Mouse (Mus musculus): Measurements from ENCODE around the gene Actn1. TPM values are rescaled to one million over a fixed set of nuclear protein-coding genes. Genes with fewer than 3 reads are reported as not detected.

Actn1 gene
- polyA plus RNA-seq, 1 experiment from 2014 or later = 10.3 TPM

DNA sequence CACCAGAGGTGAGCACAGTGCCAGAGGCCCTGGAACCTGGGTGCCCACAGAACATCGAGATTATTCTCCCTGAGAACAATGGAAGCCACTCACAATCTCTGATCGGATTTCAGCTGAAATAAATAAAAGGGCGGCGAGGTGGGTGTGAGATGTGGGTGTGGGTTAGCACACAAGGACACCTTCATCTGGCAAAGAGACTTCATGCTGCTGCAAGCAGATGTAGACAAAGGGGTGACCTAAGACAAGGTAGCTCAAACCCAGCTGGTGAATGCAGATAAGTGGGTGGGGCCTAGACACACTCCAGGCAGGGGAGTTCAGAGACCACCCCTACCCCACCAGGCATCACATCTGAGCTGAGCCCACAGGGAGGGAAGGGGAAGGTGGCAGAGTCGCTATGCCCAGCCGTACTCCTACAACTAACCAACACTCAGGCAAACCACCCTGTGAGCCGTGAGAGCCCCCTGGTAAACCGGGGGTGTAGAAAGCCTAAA lies 35.9 kb downstream of the Actn1 start:
- Histone ChIP-seq H3K9me3 (ENCODE audit: control insufficient read depth, low read length) (no peaks in the 10 kb centered on the region), H3K4me1 (ENCODE audit: control insufficient read depth, insufficient read depth, low read length) (peaks cover 4% of the 10 kb centered on the region; the same call in 1 of the 2 replicates), H3K4me2 (ENCODE audit: low read depth, low read length) (no peak overlapping the region), H3K27me3 (ENCODE audit: control insufficient read depth, insufficient read depth, low read length) (no peaks in the 10 kb centered on the region), H3K4me3 (ENCODE audit: low read depth, low read length) (no peak overlapping the region), H3K27ac (ENCODE audit: low read depth, low read length) (no peak overlapping the region), H3K36me3 (ENCODE audit: control insufficient read depth, insufficient read depth, low read length) (no peaks in the 10 kb centered on the region), H3K9ac (replicated peaks; ENCODE audit: low read depth, low read length) (no peak overlapping the region)
- 70% methylated on average over 8 of the region's 8 CpGs for WGBS
- no peak for ATAC-seq (ENCODE audit: low read depth)

GRCm38 (mm10) chr12:80223511-80223910 lies 36.7 kb downstream of the Actn1 start:
- no peak overlapping the region for H3K27ac ChIP-seq (ENCODE audit: low read depth, low read length)
- H3K36me3 ChIP-seq (ENCODE audit: control insufficient read depth, insufficient read depth, low read length) = no peaks in the 10 kb centered on the region
- no peak overlapping the region for H3K9ac ChIP-seq (replicated peaks; ENCODE audit: low read depth, low read length)
- no peak for ATAC-seq (ENCODE audit: low read depth)
- WGBS = 33% methylated on average over 8 of the region's 8 CpGs
- H3K27me3 ChIP-seq (ENCODE audit: control insufficient read depth, insufficient read depth, low read length) = no peaks in the 10 kb centered on the region
- H3K4me2 ChIP-seq (ENCODE audit: low read depth, low read length) = no peak overlapping the region
- no peaks in the 10 kb centered on the region for H3K9me3 ChIP-seq (ENCODE audit: control insufficient read depth, low read length)
- peaks cover 4% of the 10 kb centered on the region; the same call in 1 of the 2 replicates for H3K4me1 ChIP-seq (ENCODE audit: control insufficient read depth, insufficient read depth, low read length)
- no peak overlapping the region for H3K4me3 ChIP-seq (ENCODE audit: low read depth, low read length)

DNA sequence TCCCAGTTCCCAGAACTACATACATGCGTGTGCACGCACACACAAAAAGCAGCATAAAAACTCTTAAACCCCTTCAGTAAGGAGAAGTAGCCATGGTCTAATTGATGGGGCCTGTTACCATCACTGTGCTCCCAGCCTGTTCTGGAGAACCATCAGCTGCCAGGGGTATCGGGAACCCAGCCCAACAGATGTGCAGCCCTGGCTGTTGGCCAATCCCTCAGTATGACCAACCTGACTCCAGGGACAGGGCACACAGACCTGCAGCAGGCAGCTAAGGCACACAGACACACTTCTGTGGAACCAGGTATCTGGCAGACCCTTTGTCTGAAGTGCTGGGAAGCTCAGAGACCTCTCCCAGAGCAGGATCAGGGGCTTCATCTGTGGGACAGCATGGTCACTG lies 37.7 kb downstream of the Actn1 start:
- H3K4me1 ChIP-seq (ENCODE audit: control insufficient read depth, insufficient read depth, low read length) = peaks cover 4% of the 10 kb centered on the region; the same call in 1 of the 2 replicates
- no peaks in the 10 kb centered on the region for H3K9me3 ChIP-seq (ENCODE audit: control insufficient read depth, low read length)
- H3K36me3 ChIP-seq (ENCODE audit: control insufficient read depth, insufficient read depth, low read length) = no peaks in the 10 kb centered on the region
- H3K27ac ChIP-seq (ENCODE audit: low read depth, low read length) = no peak overlapping the region
- no peaks in the 10 kb centered on the region for H3K27me3 ChIP-seq (ENCODE audit: control insufficient read depth, insufficient read depth, low read length)
- H3K4me2 ChIP-seq (ENCODE audit: low read depth, low read length) = no peak overlapping the region
- WGBS = 82% methylated on average over 3 of the region's 3 CpGs
- H3K4me3 ChIP-seq (ENCODE audit: low read depth, low read length) = no peak overlapping the region
- no peak for ATAC-seq (ENCODE audit: low read depth)
- H3K9ac ChIP-seq (replicated peaks; ENCODE audit: low read depth, low read length) = no peak overlapping the region

- Histone ChIP-seq H3K36me3 (ENCODE audit: control insufficient read depth, insufficient read depth, low read length) (no peaks in the 10 kb centered on the region), H3K4me1 (ENCODE audit: control insufficient read depth, insufficient read depth, low read length) (peaks cover 4% of the 10 kb centered on the region; the same call in 1 of the 2 replicates), H3K27ac (ENCODE audit: low read depth, low read length) (no peak overlapping the region), H3K4me2 (ENCODE audit: low read depth, low read length) (no peak overlapping the region), H3K9ac (replicated peaks; ENCODE audit: low read depth, low read length) (no peak overlapping the region), H3K4me3 (ENCODE audit: low read depth, low read length) (no peak overlapping the region), H3K9me3 (ENCODE audit: control insufficient read depth, low read length) (no peaks in the 10 kb centered on the region), H3K27me3 (ENCODE audit: control insufficient read depth, insufficient read depth, low read length) (no peaks in the 10 kb centered on the region)
- WGBS = 91% methylated on average over 14 of the region's 14 CpGs
- ATAC-seq (ENCODE audit: low read depth) = no peak
Measured at GRCm38 (mm10) chr12:80220260-80221038, 39.7 kb downstream of the Actn1 start.

DNA sequence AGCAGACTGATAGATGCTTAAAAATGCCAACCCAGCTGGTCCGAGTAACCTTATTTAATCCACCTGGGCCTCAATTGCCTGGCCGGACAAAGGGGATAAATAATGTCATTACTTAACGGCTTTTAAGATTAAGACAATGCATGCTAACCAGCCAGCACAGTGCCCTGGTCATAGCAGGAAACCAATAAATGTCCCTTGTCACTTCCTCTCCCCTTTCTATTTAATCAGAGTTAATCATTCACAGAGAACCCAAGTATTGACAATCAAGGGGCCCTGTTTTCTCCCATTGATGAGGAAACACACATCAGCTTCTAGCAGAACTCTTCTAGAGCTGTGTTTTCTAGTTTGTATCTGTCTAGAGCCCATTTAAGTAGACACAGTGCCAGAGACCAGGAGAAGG lies 41.4 kb downstream of the Actn1 start:
- Histone ChIP-seq H3K4me1 (ENCODE audit: control insufficient read depth, insufficient read depth, low read length) (peaks cover 4% of the 10 kb centered on the region; the same call in 1 of the 2 replicates), H3K27me3 (ENCODE audit: control insufficient read depth, insufficient read depth, low read length) (no peaks in the 10 kb centered on the region), H3K4me3 (ENCODE audit: low read depth, low read length) (no peak overlapping the region), H3K9ac (replicated peaks; ENCODE audit: low read depth, low read length) (no peak overlapping the region), H3K27ac (ENCODE audit: low read depth, low read length) (no peak overlapping the region), H3K9me3 (ENCODE audit: control insufficient read depth, low read length) (no peaks in the 10 kb centered on the region), H3K4me2 (ENCODE audit: low read depth, low read length) (no peak overlapping the region), H3K36me3 (ENCODE audit: control insufficient read depth, insufficient read depth, low read length) (no peaks in the 10 kb centered on the region)
- no peak for ATAC-seq (ENCODE audit: low read depth)
- 24% methylated on average over 3 of the region's 3 CpGs for WGBS

- no peaks in the 10 kb centered on the region for H3K9me3 ChIP-seq (ENCODE audit: control insufficient read depth, low read length)
- 66% methylated on average over 4 of the region's 4 CpGs for WGBS
- no peak overlapping the region for H3K27ac ChIP-seq (ENCODE audit: low read depth, low read length)
- H3K4me2 ChIP-seq (ENCODE audit: low read depth, low read length) = no peak overlapping the region
- H3K9ac ChIP-seq (replicated peaks; ENCODE audit: low read depth, low read length) = no peak overlapping the region
- H3K4me1 ChIP-seq (ENCODE audit: control insufficient read depth, insufficient read depth, low read length) = no peaks in the 10 kb centered on the region
- no peaks in the 10 kb centered on the region for H3K36me3 ChIP-seq (ENCODE audit: control insufficient read depth, insufficient read depth, low read length)
- ATAC-seq (ENCODE audit: low read depth) = no peak
- no peak overlapping the region for H3K4me3 ChIP-seq (ENCODE audit: low read depth, low read length)
- no peaks in the 10 kb centered on the region for H3K27me3 ChIP-seq (ENCODE audit: control insufficient read depth, insufficient read depth, low read length)
Measured at GRCm38 (mm10) chr12:80218045-80218611, 42.0 kb downstream of the Actn1 start.

DNA sequence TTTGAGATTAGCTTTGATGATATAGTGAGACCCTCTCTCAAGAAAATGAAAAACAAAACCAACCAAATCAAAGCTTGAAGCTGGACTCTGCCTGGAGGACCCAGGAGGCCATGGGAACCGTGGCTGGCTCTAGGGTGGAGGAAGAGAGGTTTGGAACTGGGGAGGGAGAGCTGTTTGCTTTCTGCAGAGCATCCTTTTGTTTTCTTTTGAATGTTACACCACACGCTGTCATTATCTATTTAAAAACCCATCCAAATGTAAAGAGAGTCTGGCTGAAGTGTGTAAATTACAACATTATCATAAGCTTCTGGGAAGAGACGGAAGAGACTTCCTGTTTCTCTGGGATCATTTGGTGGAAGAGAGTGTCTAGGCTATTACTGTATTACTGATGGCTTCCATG lies 43.1 kb downstream of the Actn1 start:
- no peaks in the 10 kb centered on the region for H3K9me3 ChIP-seq (ENCODE audit: control insufficient read depth, low read length)
- H3K9ac ChIP-seq (replicated peaks; ENCODE audit: low read depth, low read length) = no peak overlapping the region
- no peaks in the 10 kb centered on the region for H3K27me3 ChIP-seq (ENCODE audit: control insufficient read depth, insufficient read depth, low read length)

DNA sequence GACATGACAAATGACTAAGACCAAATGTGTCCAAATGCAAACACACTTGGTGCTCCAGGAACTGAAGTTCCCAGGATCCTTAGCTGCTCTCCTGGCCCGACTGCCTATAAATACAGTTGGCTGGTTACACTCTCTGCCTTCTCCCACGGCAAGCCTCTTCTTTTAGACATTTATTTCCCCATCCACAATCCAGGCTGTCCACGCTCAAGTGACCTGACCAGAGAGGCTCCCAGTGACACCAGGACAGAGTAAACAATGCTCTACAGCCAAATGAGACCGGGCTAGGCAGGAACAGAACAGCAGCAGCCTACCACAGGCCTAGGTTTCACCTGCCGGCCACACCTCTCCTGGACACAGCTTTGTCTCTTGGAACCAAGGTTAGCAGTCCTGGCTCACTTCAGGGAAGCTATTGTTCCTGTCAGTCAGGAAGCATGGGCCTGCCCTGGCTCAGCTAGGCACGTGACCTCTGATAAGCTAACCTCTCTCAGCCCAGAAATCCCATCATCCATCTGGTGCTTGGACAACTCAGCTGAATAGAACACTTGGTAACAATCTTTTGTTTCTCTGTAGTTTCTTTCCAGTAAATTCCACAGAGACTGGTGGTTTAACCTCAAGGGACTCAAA lies 43.8 kb downstream of the Actn1 start:
- H3K27ac ChIP-seq (ENCODE audit: low read depth, low read length) = no peak overlapping the region
- no peaks in the 10 kb centered on the region for H3K4me1 ChIP-seq (ENCODE audit: control insufficient read depth, insufficient read depth, low read length)
- H3K36me3 ChIP-seq (ENCODE audit: control insufficient read depth, insufficient read depth, low read length) = no peaks in the 10 kb centered on the region
- no peak for ATAC-seq (ENCODE audit: low read depth)
- H3K9ac ChIP-seq (replicated peaks; ENCODE audit: low read depth, low read length) = no peak overlapping the region
- no peak overlapping the region for H3K4me3 ChIP-seq (ENCODE audit: low read depth, low read length)
- no peak overlapping the region for H3K4me2 ChIP-seq (ENCODE audit: low read depth, low read length)
- H3K27me3 ChIP-seq (ENCODE audit: control insufficient read depth, insufficient read depth, low read length) = no peaks in the 10 kb centered on the region
- WGBS = 64% methylated on average over 6 of the region's 6 CpGs
- no peaks in the 10 kb centered on the region for H3K9me3 ChIP-seq (ENCODE audit: control insufficient read depth, low read length)

More for the DNA sequence above, 43.1 kb downstream of the Actn1 start:
- Histone ChIP-seq H3K36me3 (ENCODE audit: control insufficient read depth, insufficient read depth, low read length) (no peaks in the 10 kb centered on the region), H3K27ac (ENCODE audit: low read depth, low read length) (no peak overlapping the region), H3K4me2 (ENCODE audit: low read depth, low read length) (no peak overlapping the region), H3K4me1 (ENCODE audit: control insufficient read depth, insufficient read depth, low read length) (no peaks in the 10 kb centered on the region), H3K4me3 (ENCODE audit: low read depth, low read length) (no peak overlapping the region)
- no peak for ATAC-seq (ENCODE audit: low read depth)
- WGBS = 60% methylated on average over 3 of the region's 3 CpGs

GRCm38 (mm10) chr12:80213810-80214209 lies 46.4 kb downstream of the Actn1 start:
- H3K27me3 ChIP-seq (ENCODE audit: control insufficient read depth, insufficient read depth, low read length) = no peaks in the 10 kb centered on the region
- no peak for ATAC-seq (ENCODE audit: low read depth)
- H3K9ac ChIP-seq (replicated peaks; ENCODE audit: low read depth, low read length) = no peak overlapping the region
- H3K4me2 ChIP-seq (ENCODE audit: low read depth, low read length) = no peak overlapping the region
- no peak overlapping the region for H3K27ac ChIP-seq (ENCODE audit: low read depth, low read length)
- H3K4me1 ChIP-seq (ENCODE audit: control insufficient read depth, insufficient read depth, low read length) = no peaks in the 10 kb centered on the region
- H3K36me3 ChIP-seq (ENCODE audit: control insufficient read depth, insufficient read depth, low read length) = no peaks in the 10 kb centered on the region
- whole genome bisulfite sequencing = 88% methylated on average over 8 of the region's 8 CpGs
- no peak overlapping the region for H3K4me3 ChIP-seq (ENCODE audit: low read depth, low read length)
- no peaks in the 10 kb centered on the region for H3K9me3 ChIP-seq (ENCODE audit: control insufficient read depth, low read length)
